Mouse (Mus musculus): ENCODE data around the gene Azin2.

DNA sequence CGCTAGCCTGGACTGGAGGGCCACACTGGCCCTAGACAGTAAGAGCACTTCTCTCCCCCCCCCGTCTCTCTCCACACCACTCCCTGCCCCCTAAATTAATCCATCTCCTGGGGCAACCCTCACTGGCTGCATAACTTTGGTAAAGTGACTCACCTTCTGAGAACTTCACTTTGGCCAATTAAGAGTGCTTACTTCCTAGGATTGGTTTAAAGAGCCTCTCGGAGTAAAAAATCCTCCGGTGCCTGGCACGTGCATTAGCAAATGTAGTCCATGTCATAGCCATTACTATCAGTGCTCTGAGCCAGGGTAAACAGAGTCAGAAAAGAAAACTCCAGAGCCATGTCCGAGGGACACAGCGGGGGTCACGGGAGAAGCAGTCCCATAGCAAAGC lies 8.2 kb upstream of the Azin2 start:
- no peak for TF ChIP-seq CTCF (IDR thresholded peaks at IDR 0.05; ENCODE audit: low read depth, low read length)
- TF ChIP-seq POLR2A (IDR thresholded peaks at IDR 0.05; ENCODE audit: insufficient read depth, low read length): no peak
- no peak for TF ChIP-seq EP300 (IDR thresholded peaks at IDR 0.05; ENCODE audit: insufficient read depth, low read depth, low read length)

All from ES-Bruce4 (cell line).